Mouse (Mus musculus) cerebellum, adult 2 months (tissue): ENCODE measurements around the gene Lamc3. TPM values are rescaled to one million over a fixed set of nuclear protein-coding genes. Genes with fewer than 3 reads are reported as not detected.

Experiments
- DNase-seq, 2 experiments: peaks; one replicate each; pipeline ENCODE4 v3.0.0; 2021
- H3K27ac ChIP-seq: fragments of 200-500 bp; 2 replicates; pipeline ENCODE4 v1.5.1; 2012; ENCODE audit warnings: low read length, control low read depth, inconsistent platforms; ENCODE audit not compliant: insufficient read depth
- H3K27me3 ChIP-seq: fragments of 200-500 bp; 2 replicates; pipeline ENCODE4 v1.6.1; 2012; ENCODE audit warnings: inconsistent platforms, mild to moderate bottlenecking, low read length, moderate library complexity; ENCODE audit not compliant: control insufficient read depth, insufficient read depth
- H3K4me1 ChIP-seq: fragments of 200-500 bp; 2 replicates; pipeline ENCODE4 v1.6.1; 2011; ENCODE audit warnings: low read length; ENCODE audit not compliant: control insufficient read depth, insufficient read depth
- H3K4me3 ChIP-seq: fragments of 200-500 bp; replicated peaks from 2 replicates; pipeline ENCODE3; 2011; ENCODE audit warnings: mild to moderate bottlenecking, low read depth, low read length, control low read depth; ENCODE audit not compliant: insufficient read depth
- CTCF ChIP-seq: fragments of 200-500 bp; IDR thresholded peaks from 2 replicates; pipeline ENCODE4 v1.5.1; 2011; ENCODE audit warnings: low read depth, mild to moderate bottlenecking, control low read depth, low read length, moderate library complexity, borderline replicate concordance; ENCODE audit not compliant: insufficient read depth
- POLR2A ChIP-seq: fragments of 200-500 bp; IDR thresholded peaks from 2 replicates; pipeline ENCODE4 v1.6.1; 2011; ENCODE audit warnings: low read length, control low read depth, borderline replicate concordance; ENCODE audit not compliant: insufficient read depth
- WGBS: fragments of 180-500 bp; shearing (Covaris S2); methylation state at CpG from one replicate; pipeline ENCODE4 v1.1.7; 2018; 5-methylcytosine and 5-hydroxymethylcytosine counted together
- polyA plus RNA-seq: library from polyadenylated mRNA; depleted of rRNA; stranded (reverse); fragments of >200 nt; gene quantifications from 2 replicates; pipeline ENCODE4 v1.2.3, GENCODE M21; 2012

The Lamc3 gene
- polyA plus RNA-seq, 1 experiment: 3.8 TPM

- TF ChIP-seq CTCF: no peak
- TF ChIP-seq POLR2A: no peak
- WGBS: 22% methylated on average over 9 of the region's 9 CpGs
- DNase-seq: peak; percentile 53 to 66
- no peak overlapping the region for H3K4me3 ChIP-seq
- H3K27ac ChIP-seq: no peak overlapping the region
- H3K4me1 ChIP-seq: peaks cover 16% of the 10 kb centered on the region
- peaks cover 6% of the 10 kb centered on the region; the same call in 1 of the 2 replicates for H3K27me3 ChIP-seq
These were observed 67.7 kb downstream of the Lamc3 start for GRCm38 (mm10) chr2:31954779-31955181.

- TF ChIP-seq POLR2A: no peak
- no peak for TF ChIP-seq CTCF
- peaks cover 11% of the 10 kb centered on the region; the same call in 1 of the 2 replicates for H3K4me1 ChIP-seq
- 95% methylated on average over 5 of the region's 5 CpGs for WGBS
- no peak overlapping the region for H3K4me3 ChIP-seq
- no peak for DNase-seq
- peaks cover under 1% of the 10 kb centered on the region; the same call in 1 of the 2 replicates for H3K27me3 ChIP-seq
- H3K27ac ChIP-seq: no peak overlapping the region
These were observed 68.6 kb downstream of the Lamc3 start for GRCm38 (mm10) chr2:31955686-31956085.

DNA sequence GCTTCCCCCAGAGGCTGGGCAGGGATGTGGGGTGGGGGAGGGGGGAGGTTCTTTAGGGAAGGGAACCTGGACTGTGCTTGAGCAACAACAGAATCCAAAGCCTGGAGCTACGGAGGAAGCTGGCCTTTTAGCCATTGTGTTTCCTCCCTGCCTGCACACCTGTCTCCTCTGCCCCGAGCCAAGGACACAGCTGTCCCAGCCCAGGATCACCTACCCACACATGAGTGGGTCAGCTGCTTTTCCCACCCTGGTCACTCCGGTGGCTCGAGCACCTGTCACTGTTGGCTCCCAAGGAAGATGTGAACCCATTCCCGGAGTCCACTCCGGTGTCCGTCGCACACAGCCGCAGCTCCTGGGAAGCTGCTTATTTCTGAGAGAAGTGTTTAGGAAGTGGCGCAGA is 70.1 kb downstream of the Lamc3 start:
- 57% methylated on average over 10 of the region's 10 CpGs for WGBS
- no peak overlapping the region for H3K4me3 ChIP-seq

GRCm38 (mm10) chr2:31960986-31961385 is 73.9 kb downstream of the Lamc3 start:
- no peak for DNase-seq
- H3K4me1 ChIP-seq: peaks cover 16% of the 10 kb centered on the region
- 76% methylated on average over 8 of the region's 8 CpGs for WGBS
- no peaks in the 10 kb centered on the region for H3K27me3 ChIP-seq
- TF ChIP-seq CTCF (no peak), POLR2A (no peak)
- H3K27ac ChIP-seq: no peak overlapping the region
- H3K4me3 ChIP-seq: no peak overlapping the region

More for the DNA sequence above, 70.1 kb downstream of the Lamc3 start:
- TF ChIP-seq CTCF (no peak), POLR2A (no peak)
- no peak for DNase-seq
- no peak overlapping the region for H3K27ac ChIP-seq
- H3K4me1 ChIP-seq: peaks cover 12% of the 10 kb centered on the region; the same call in 1 of the 2 replicates
- no peaks in the 10 kb centered on the region for H3K27me3 ChIP-seq

- Histone ChIP-seq H3K27ac (no peak overlapping the region), H3K27me3 (no peaks in the 10 kb centered on the region), H3K4me3 (no peak overlapping the region), H3K4me1 (peaks cover 16% of the 10 kb centered on the region)
- WGBS: 58% methylated on average over 4 of the region's 4 CpGs
- TF ChIP-seq POLR2A: no peak
- TF ChIP-seq CTCF: no peak
- no peak for DNase-seq
These were observed 74.7 kb downstream of the Lamc3 start for GRCm38 (mm10) chr2:31961791-31962222.

DNA sequence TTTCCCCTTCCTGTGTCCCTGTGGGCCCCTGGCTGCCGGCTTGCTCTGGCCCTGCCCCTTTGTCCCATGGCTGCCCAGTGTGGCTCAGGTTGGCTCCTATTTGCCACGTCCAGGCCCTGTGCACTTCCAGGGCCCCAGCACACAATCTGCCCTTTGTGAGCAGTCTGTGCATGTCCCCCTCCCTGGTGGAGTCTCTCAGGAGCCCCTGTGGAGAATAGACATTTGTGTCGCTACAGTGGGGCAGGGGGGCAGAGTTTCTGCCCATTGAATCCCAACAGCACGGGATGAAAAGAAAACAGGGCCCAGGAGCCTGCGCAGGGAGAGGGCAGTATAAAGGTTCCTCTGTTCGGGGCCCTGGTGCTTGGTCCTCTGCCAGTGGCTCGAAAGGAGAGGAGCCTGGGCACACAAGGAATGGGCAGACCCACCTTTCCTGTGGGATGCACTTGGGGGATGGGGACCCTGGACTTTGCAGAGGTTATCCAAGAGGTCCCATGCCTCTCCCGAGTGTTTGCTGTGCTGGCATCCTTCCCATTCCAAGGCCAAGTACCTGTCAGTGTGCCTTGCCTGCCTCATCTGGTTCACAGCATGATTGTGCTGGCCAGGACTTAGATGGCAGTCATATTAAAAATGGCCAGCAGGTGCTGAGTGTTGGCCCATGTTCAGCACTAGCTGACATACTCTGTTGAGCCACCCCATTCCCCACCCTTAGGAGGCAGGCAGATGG is 75.6 kb downstream of the Lamc3 start:
- Histone ChIP-seq H3K27me3 (no peaks in the 10 kb centered on the region), H3K4me3 (no peak overlapping the region), H3K27ac (peak overlapping the region; percentile 27), H3K4me1 (peaks cover 16% of the 10 kb centered on the region)
- TF ChIP-seq POLR2A: no peak
- peak; percentile 44 for TF ChIP-seq CTCF
- 13% methylated on average over 8 of the region's 8 CpGs for WGBS
- DNase-seq: peak; percentile 63 to 70

- TF ChIP-seq CTCF (no peak), POLR2A (no peak)
- no peaks in the 10 kb centered on the region for H3K27me3 ChIP-seq
- 24% methylated on average over 7 of the region's 7 CpGs for WGBS
These were observed 76.4 kb downstream of the Lamc3 start for GRCm38 (mm10) chr2:31963491-31963890.

GRCm38 (mm10) chr2:31964191-31964590 is 77.1 kb downstream of the Lamc3 start:
- Histone ChIP-seq H3K4me1 (peaks cover 16% of the 10 kb centered on the region), H3K27ac (no peak overlapping the region), H3K4me3 (no peak overlapping the region), H3K27me3 (no peaks in the 10 kb centered on the region)
- 92% methylated on average over 3 of the region's 3 CpGs for WGBS
- TF ChIP-seq CTCF: no peak
- TF ChIP-seq POLR2A: no peak
- DNase-seq: no peak

More at GRCm38 (mm10) chr2:31963491-31963890, 76.4 kb downstream of the Lamc3 start:
- peak; percentile 61 to 68 for DNase-seq
- Histone ChIP-seq H3K27ac (peak overlapping the region; percentile 27), H3K4me3 (no peak overlapping the region), H3K4me1 (peaks cover 16% of the 10 kb centered on the region)
